Mouse (Mus musculus) CH12.LX (cell line): Measurements from ENCODE around the gene Prkcq. TPM values are rescaled to one million over a fixed set of nuclear protein-coding genes. Genes with fewer than 3 reads are reported as not detected.

ENCODE experiments used
- DNase-seq: peaks from one replicate; pipeline ENCODE4 v3.0.0-alpha.2; 2013; ENCODE audit errors: extremely low read depth
- H3K27ac ChIP-seq: 2 replicates; pipeline ENCODE4 v1.5.1; 2012; ENCODE audit warnings: low read depth, mild to moderate bottlenecking, control low read depth, moderate library complexity; ENCODE audit not compliant: insufficient read depth
- H3K27me3 ChIP-seq: replicated peaks from 2 replicates; pipeline ENCODE3; 2012; ENCODE audit warnings: inconsistent platforms
- H3K36me3 ChIP-seq, 2 experiments: replicated peaks in 1 of 2; 2 replicates each; pipeline versions ENCODE3 to v1.6.1; 2012; ENCODE audit warnings: inconsistent platforms in 1 of 2, low read length in 1 of 2, mild to moderate bottlenecking in 1 of 2, mixed read lengths in 1 of 2, moderate library complexity in 1 of 2; ENCODE audit not compliant: control insufficient read depth in 1 of 2, insufficient read depth in 1 of 2
- H3K4me1 ChIP-seq, 2 experiments: 2 replicates each; pipeline ENCODE4 v1.6.1; 2012; ENCODE audit warnings: inconsistent platforms in 1 of 2, moderate library complexity in 1 of 2; ENCODE audit not compliant: insufficient read depth in 2 of 2, control insufficient read depth in 1 of 2
- H3K4me2 ChIP-seq: 2 replicates; pipeline ENCODE4 v1.6.1; 2012; ENCODE audit warnings: low read depth, mild to moderate bottlenecking, control low read depth; ENCODE audit not compliant: poor library complexity, insufficient read depth, severe bottlenecking
- H3K4me3 ChIP-seq, 3 experiments: fragments of 150-350 bp in 1 of 3; sonication (generic) in 1 of 3; replicated peaks in 1 of 3; 2 replicates each; pipeline versions ENCODE3 to v1.5.1; 2011 to 2012; ENCODE audit warnings: low read depth in 2 of 3, low read length in 2 of 3, mild to moderate bottlenecking in 2 of 3, moderate library complexity in 2 of 3, control low read depth in 1 of 3, improper control_type of control experiment in 1 of 3, inconsistent platforms in 1 of 3, mixed read lengths in 1 of 3; ENCODE audit not compliant: poor library complexity in 1 of 3
- H3K79me2 ChIP-seq: replicated peaks from 2 replicates; pipeline ENCODE4 v1.6.1; 2012; ENCODE audit warnings: mild to moderate bottlenecking, moderate library complexity; ENCODE audit not compliant: control insufficient read depth, poor library complexity, insufficient read depth, severe bottlenecking; ENCODE audit errors: extremely low read depth
- H3K9ac ChIP-seq: 2 replicates; pipeline ENCODE4 v1.6.1; 2012; ENCODE audit warnings: low read depth, mild to moderate bottlenecking, control low read depth, moderate library complexity; ENCODE audit not compliant: insufficient read depth
- H3K9me3 ChIP-seq: replicated peaks from 2 replicates; pipeline ENCODE3; 2012; ENCODE audit warnings: low read length, inconsistent platforms, mixed read lengths
- CHD2 ChIP-seq: IDR thresholded peaks from 2 replicates; pipeline ENCODE4 v1.6.1; 2011; ENCODE audit warnings: low read length, improper control_type of control experiment
- CTCF ChIP-seq, 2 experiments: IDR thresholded peaks in 1 of 2; conservative IDR thresholded peaks in 1 of 2; 2 replicates each; pipeline ENCODE4 v1.5.1; 2011 to 2012; ENCODE audit warnings: low read depth in 2 of 2, low read length in 2 of 2, improper control_type of control experiment in 1 of 2, inconsistent platforms in 1 of 2, mild to moderate bottlenecking in 1 of 2, moderate library complexity in 1 of 2
- EP300 ChIP-seq: IDR thresholded peaks from 2 replicates; pipeline ENCODE4 v1.6.1; 2011; ENCODE audit warnings: low read length, improper control_type of control experiment
- HCFC1 ChIP-seq: IDR thresholded peaks from 2 replicates; pipeline ENCODE4 v1.6.1; 2012; ENCODE audit warnings: low read depth, mild to moderate bottlenecking, inconsistent platforms, low read length, improper control_type of control experiment
- JUN ChIP-seq: IDR thresholded peaks from 2 replicates; pipeline ENCODE4 v1.6.1; 2011; ENCODE audit warnings: low read depth, mild to moderate bottlenecking, low read length, improper control_type of control experiment, moderate library complexity; ENCODE audit not compliant: insufficient read depth
- JUND ChIP-seq: conservative IDR thresholded peaks from 2 replicates; pipeline ENCODE4 v1.6.1; 2011; ENCODE audit warnings: low read depth, low read length, improper control_type of control experiment
- KAT2A ChIP-seq: IDR thresholded peaks from 2 replicates; pipeline ENCODE4 v1.6.1; 2012; ENCODE audit warnings: low read length, improper control_type of control experiment, inconsistent platforms; ENCODE audit not compliant: insufficient replicate concordance
- MEF2A ChIP-seq: IDR thresholded peaks from 2 replicates; pipeline ENCODE4 v1.6.1; 2014; ENCODE audit warnings: low read depth, mild to moderate bottlenecking, inconsistent platforms, low read length, improper control_type of control experiment, borderline replicate concordance
- MYC ChIP-seq: IDR thresholded peaks from 2 replicates; pipeline ENCODE4 v1.6.1; 2011; ENCODE audit warnings: low read depth, mild to moderate bottlenecking, improper control_type of control experiment, low read length
- PAX5 ChIP-seq: IDR thresholded peaks from 2 replicates; pipeline ENCODE4 v1.6.1; 2012; ENCODE audit warnings: low read length, inconsistent platforms, mixed read lengths
- POLR2A ChIP-seq: IDR thresholded peaks from 2 replicates; pipeline ENCODE4 v1.6.1; 2011; ENCODE audit warnings: low read depth, mild to moderate bottlenecking, improper control_type of control experiment, low read length
- POLR2AphosphoS2 ChIP-seq: IDR thresholded peaks from 2 replicates; pipeline ENCODE4 v1.6.1; 2011; ENCODE audit warnings: low read depth, low read length, improper control_type of control experiment
- RAD21 ChIP-seq: IDR thresholded peaks from 2 replicates; pipeline ENCODE4 v1.6.1; 2011; ENCODE audit warnings: low read depth, mild to moderate bottlenecking, low read length, improper control_type of control experiment, moderate library complexity
- SIN3A ChIP-seq: IDR thresholded peaks from 2 replicates; pipeline ENCODE4 v1.6.1; 2012; ENCODE audit warnings: low read length, improper control_type of control experiment, inconsistent platforms
- SMC3 ChIP-seq: IDR thresholded peaks from 2 replicates; pipeline ENCODE4 v1.6.1; 2011; ENCODE audit warnings: low read depth, low read length, improper control_type of control experiment
- TBP ChIP-seq: conservative IDR thresholded peaks from 2 replicates; pipeline ENCODE4 v1.6.1; 2011; ENCODE audit warnings: low read depth, low read length, improper control_type of control experiment
- UBTF ChIP-seq: IDR thresholded peaks from 2 replicates; pipeline ENCODE4 v1.6.1; 2012; ENCODE audit warnings: low read depth, mild to moderate bottlenecking, inconsistent platforms, low read length, improper control_type of control experiment, moderate library complexity
- USF1 ChIP-seq: IDR thresholded peaks from 2 replicates; pipeline ENCODE4 v1.6.1; 2014; ENCODE audit warnings: low read depth, mild to moderate bottlenecking, inconsistent platforms, low read length, improper control_type of control experiment
- ZC3H11A ChIP-seq: IDR thresholded peaks from 2 replicates; pipeline ENCODE4 v1.6.1; 2012; ENCODE audit warnings: low read depth, mild to moderate bottlenecking, inconsistent platforms, low read length, improper control_type of control experiment
- dilution Hi-C: fragments of 300-500 bp; cut with MboI; formaldehyde crosslinking; loops from 2 replicates; pipeline ENCODE4 v1.14.3; 2020; ENCODE audit warnings: low sequenced_read_pairs; ENCODE audit not compliant: extremely low pct_unique_long_range_greater_than_20kb, extremely low pct_ligation_motif_present
- in situ Hi-C: fragments of 300-500 bp; cut with MboI; formaldehyde crosslinking; loops from 3 replicates; pipeline ENCODE4 v1.14.3; 2019; ENCODE audit warnings: low sequenced_read_pairs, low pct_ligation_motif_present, low pct_unique_long_range_greater_than_20kb, mixed read lengths
- polyA plus RNA-seq: library from polyadenylated mRNA; unstranded; fragments of >175 nt; gene quantifications from 2 replicates; pipeline ENCODE4 v1.2.1, GENCODE M21; 2012; ENCODE audit warnings: low read depth; ENCODE audit not compliant: insufficient read length
- total RNA-seq, 2 experiments: library from RNA; depleted of rRNA; stranded (reverse); fragments of 300-350 nt in 1 of 2; fragments of >200 nt in 1 of 2; gene quantifications; 2 replicates each; pipeline ENCODE4 v1.2.3; 2012 to 2014

Gene Prkcq
- total and polyA plus RNA-seq, 3 experiments = not detected

DNA sequence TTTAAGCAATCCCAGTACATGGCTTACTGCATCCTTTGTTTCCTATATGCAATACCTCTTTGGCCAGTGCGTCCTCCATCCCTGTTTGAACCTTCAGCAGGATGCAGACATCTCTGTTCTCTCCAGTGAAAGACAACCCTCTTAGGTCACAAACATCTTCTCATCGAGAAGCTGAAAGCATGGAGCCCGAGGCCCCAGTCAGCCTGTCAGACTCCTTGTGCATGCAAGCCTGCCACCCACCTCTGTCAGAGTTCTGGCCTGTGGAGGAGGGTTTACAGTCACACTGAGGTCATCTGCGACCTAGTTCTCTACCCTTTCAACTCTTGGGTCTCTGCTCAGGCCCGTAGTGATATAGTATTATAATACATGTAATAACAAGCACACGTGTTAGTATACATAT lies 119.0 kb downstream of the Prkcq start:
- H3K9ac ChIP-seq = no peak overlapping the region
- TF ChIP-seq CHD2 = no peak
- TF ChIP-seq PAX5 = no peak
- TF ChIP-seq RAD21 = no peak
- TF ChIP-seq SIN3A = no peak
- TF ChIP-seq MEF2A = no peak
- TF ChIP-seq UBTF = no peak
- TF ChIP-seq CTCF (conservative IDR thresholded peaks at IDR 0.05 in 1 of 2, IDR thresholded peaks at IDR 0.05 in 1 of 2; ENCODE audit: low read depth in 2 of 2, low read length in 2 of 2) = no peak
- no peak for TF ChIP-seq USF1
- no peak for TF ChIP-seq POLR2AphosphoS2
- no peak for TF ChIP-seq MYC
- dilution Hi-C loops (no loop called here), in situ Hi-C loops (no loop called here)
- DNase-seq = no peak
- H3K27me3 ChIP-seq = no peaks in the 10 kb centered on the region
- no peaks in the 10 kb centered on the region for H3K36me3 ChIP-seq
- no peaks in the 10 kb centered on the region for H3K79me2 ChIP-seq
- no peak overlapping the region for H3K4me2 ChIP-seq
- H3K4me3 ChIP-seq = no peak overlapping the region
- no peak overlapping the region for H3K27ac ChIP-seq
- peaks cover 0 to 3% of the 10 kb centered on the region in 2 experiments; a peak in 1 of 4 replicates for H3K4me1 ChIP-seq
- H3K9me3 ChIP-seq = no peaks in the 10 kb centered on the region

GRCm38 (mm10) chr2:11291570-11292405 lies 119.9 kb downstream of the Prkcq start:
- Histone ChIP-seq H3K4me1 (peaks cover 0 to 3% of the 10 kb centered on the region in 2 experiments; a peak in 1 of 4 replicates), H3K27me3 (no peaks in the 10 kb centered on the region), H3K4me3 (no peak overlapping the region), H3K79me2 (no peaks in the 10 kb centered on the region), H3K9me3 (no peaks in the 10 kb centered on the region), H3K27ac (no peak overlapping the region), H3K9ac (no peak overlapping the region), H3K36me3 (no peaks in the 10 kb centered on the region), H3K4me2 (no peak overlapping the region)
- in situ Hi-C loops (no loop called here), dilution Hi-C loops (no loop called here)
- no peak for DNase-seq
- no peak for TF ChIP-seq JUN
- TF ChIP-seq EP300 = no peak
- no peak for TF ChIP-seq JUND
- no peak for TF ChIP-seq CHD2
- no peak for TF ChIP-seq SMC3
- no peak for TF ChIP-seq HCFC1
- no peak for TF ChIP-seq TBP
- no peak for TF ChIP-seq POLR2A
- TF ChIP-seq POLR2AphosphoS2 = no peak
- no peak for TF ChIP-seq ZC3H11A
- TF ChIP-seq KAT2A = no peak
